26 mouse cellular contexts compared by ENCODE assay signal in the genomic region with DNA sequence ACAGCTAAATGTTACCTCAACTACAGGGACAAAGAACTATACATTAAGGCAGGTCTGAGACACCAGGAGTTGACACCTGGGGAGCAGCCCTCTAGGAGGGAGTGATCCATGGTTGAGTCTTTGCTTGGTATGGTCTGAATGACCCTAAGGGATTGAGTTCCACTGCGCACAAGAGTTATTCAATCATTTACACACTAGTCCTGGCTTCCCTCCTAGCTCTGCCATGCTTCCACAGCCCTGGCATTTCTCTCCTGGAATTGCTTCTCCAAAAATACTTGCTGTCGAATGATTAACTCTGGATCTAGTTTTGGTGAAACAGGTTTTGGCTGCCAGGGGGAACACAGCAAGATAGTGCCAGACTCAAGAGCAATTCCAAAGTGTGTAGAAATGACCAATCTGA.
DNase-seq lines count a peak whose midpoint lies in the region; ATAC-seq lines count a peak whose summit lies in the region.
"Had no signal": no experiment of that assay in that cellular context is flagged by ENCODE, and none has a peak within 500 bp of the region (broad histone marks: within the 10 kb centered on the region; RNA-seq: fewer than 3 reads in every experiment).

No protein-coding gene starts in this region.

- no peak overlapping the region for H3K9ac ChIP-seq in kidney, embryonic 15.5 days
- H3K9ac ChIP-seq: forebrain, embryonic 12.5 days; hindbrain, embryonic 12.5 days; liver, embryonic 12.5 days; liver, postnatal 0 days; midbrain, embryonic 13.5 days; stomach, embryonic 15.5 days had no signal

- H3K36me3 ChIP-seq in kidney, embryonic 15.5 days, result no peaks in the 10 kb centered on the region
- H3K36me3 ChIP-seq: forebrain, embryonic 12.5 days; G1E; heart, embryonic 10.5 days; hindbrain, embryonic 12.5 days; liver, embryonic 12.5 days; midbrain, embryonic 13.5 days; stomach, embryonic 15.5 days had no signal

- H3K27ac ChIP-seq in kidney, embryonic 15.5 days, result no peak overlapping the region
- H3K27ac ChIP-seq: forebrain, embryonic 12.5 days; heart, embryonic 10.5 days; hindbrain, embryonic 12.5 days; layer of hippocampus, adult 2 months; liver, embryonic 12.5 days; midbrain, embryonic 13.5 days; stomach, embryonic 15.5 days had no signal

- H3K4me1 ChIP-seq in kidney, embryonic 15.5 days, result 0 out of 2 replicates have a peak, but pooled peaks cover 2% of the 10 kb centered on the region
- H3K4me1 ChIP-seq: forebrain, embryonic 12.5 days; heart, embryonic 10.5 days; hindbrain, embryonic 12.5 days; liver, embryonic 12.5 days; megakaryocyte, embryonic 14.5 days; midbrain, embryonic 13.5 days; stomach, embryonic 15.5 days had no signal

- H3K27me3 ChIP-seq in kidney, embryonic 15.5 days, result no peaks in the 10 kb centered on the region
- H3K27me3 ChIP-seq: forebrain, embryonic 12.5 days; hindbrain, embryonic 12.5 days; liver, embryonic 12.5 days; midbrain, embryonic 13.5 days; stomach, embryonic 15.5 days had no signal

- DNase-seq in NIH3T3 (ENCODE audit: low read depth), result peak; percentile 36
- peak; percentile 31 for DNase-seq in kidney, adult 18-20 months
- DNase-seq in kidney, postnatal 25 days, result peak; percentile 23 to 51
- DNase-seq in spleen, adult 18-20 months, result no peak
- DNase-seq in thymus, postnatal 25 days, result no peak
- DNase-seq: adrenal gland, postnatal 14 days; cerebellum, adult 18-20 months; cerebellum, postnatal 14 days; gastrocnemius, postnatal 14 days; heart, postnatal 36 days; left cerebral cortex, postnatal 4 days; liver, postnatal 0 days; lung, postnatal 4 days; thymus, postnatal 14 days had no signal

- no peak overlapping the region for H3K4me3 ChIP-seq in kidney, embryonic 15.5 days (replicated peaks)
- H3K4me3 ChIP-seq: forebrain, embryonic 12.5 days; heart, embryonic 10.5 days; hindbrain, embryonic 12.5 days; layer of hippocampus, adult 2 months; liver, embryonic 12.5 days; megakaryocyte, embryonic 14.5 days; midbrain, embryonic 13.5 days; stomach, embryonic 15.5 days had no signal

- ATAC-seq in kidney, embryonic 15.5 days (replicated peaks; ENCODE audit: low FRiP score), result peak; percentile 69; the same call in 1 of the 2 replicates
- no peak for ATAC-seq in erythroblast, adult 5-6 weeks (replicated peaks; ENCODE audit: low FRiP score, poor library complexity, severe bottlenecking)
- ATAC-seq: intestine, embryonic 16.5 days; liver, embryonic 12.5 days; liver, postnatal 0 days; midbrain, embryonic 13.5 days had no signal

- no peaks in the 10 kb centered on the region for H3K9me3 ChIP-seq in kidney, embryonic 15.5 days (replicated peaks)
- H3K9me3 ChIP-seq: forebrain, embryonic 12.5 days; G1E; heart, embryonic 10.5 days; hindbrain, embryonic 12.5 days; liver, embryonic 12.5 days; megakaryocyte, embryonic 14.5 days; midbrain, embryonic 13.5 days; stomach, embryonic 15.5 days had no signal

- 69% methylated on average over 2 of the region's 2 CpGs for WGBS in kidney, embryonic 15.5 days

- H3K4me2 ChIP-seq in kidney, embryonic 15.5 days, result no peak overlapping the region
- H3K4me2 ChIP-seq: forebrain, embryonic 12.5 days; hindbrain, embryonic 12.5 days; liver, embryonic 12.5 days; midbrain, embryonic 13.5 days; stomach, embryonic 15.5 days had no signal

Comparison
In these comparisons a context has a peak if more than half of its experiments do, and no peak if none do; other contexts are left out.
1. DNase-seq: peak in NIH3T3 (single experiment), kidney, adult 18-20 months (single experiment) and kidney, postnatal 25 days (2 of 2); none in spleen, adult 18-20 months (0 of 2) and thymus, postnatal 25 days (single experiment).